Mouse (Mus musculus): ENCODE measurements around the gene Tnfaip8l3. TPM values are rescaled to one million over a fixed set of nuclear protein-coding genes. Genes with fewer than 3 reads are reported as not detected.
"Not testable (repeated sequence)": the region's sequence is repeated elsewhere in the genome, so short reads cannot be mapped to it uniquely, and the experiment has no call there.

The Tnfaip8l3 gene
- total RNA-seq, 2 experiments from 2014 or later, result 2.9 to 4.0 TPM

- intact Hi-C loops (cut with DNase I), result loop anchor here (10.0 kb wide), 1 partner anchor 342 kb away; no protein-coding TSS in a partner anchor
- not testable (repeated sequence) for DNase-seq
Observed at GRCm38 (mm10) chr9:53992567-53992966, 75.6 kb downstream of the Tnfaip8l3 start.

GRCm38 (mm10) chr9:53990921-53991320, 77.3 kb downstream of the Tnfaip8l3 start:
- DNase-seq, result peak; percentile 47
- intact Hi-C loops (cut with DNase I), result loop anchor here (2.0 to 10.0 kb wide), 2 partner anchors 122 to 344 kb away; no protein-coding TSS in a partner anchor

GRCm38 (mm10) chr9:53986972-53987371, 81.2 kb downstream of the Tnfaip8l3 start:
- intact Hi-C loops (cut with DNase I), result loop anchor here (2.0 kb wide), 1 partner anchor 96 kb away; no protein-coding TSS in a partner anchor
- DNase-seq, result peak; percentile 47

- DNase-seq, result peak; percentile 70
- intact Hi-C loops (cut with DNase I), result no loop called here
Observed at GRCm38 (mm10) chr9:53984868-53985267, 83.3 kb downstream of the Tnfaip8l3 start.

- intact Hi-C loops (cut with DNase I), result no loop called here
- peak; percentile 63 for DNase-seq
Observed at GRCm38 (mm10) chr9:53975122-53975518, 93.1 kb downstream of the Tnfaip8l3 start, which contains the start of gene Elmod1. Gene Elmod1 (minus strand): TSS chr9:53975301.

GRCm38 (mm10) chr9:53974328-53975121, 93.7 kb downstream of the Tnfaip8l3 start:
- intact Hi-C loops (cut with DNase I), result no loop called here
- DNase-seq, result no peak

GRCm38 (mm10) chr9:53973929-53974327, 94.3 kb downstream of the Tnfaip8l3 start:
- intact Hi-C loops (cut with DNase I), result no loop called here
- DNase-seq, result no peak

Other genes starting within 250 kb of the Tnfaip8l3 start
- not detected for gene Sln, start 218.2 kb downstream of the Tnfaip8l3 start, total RNA-seq (2021)
- gene Elmod1, start 93.1 kb downstream of the Tnfaip8l3 start, total RNA-seq (2021), result 100 to 1,000 TPM; 135 to 150 TPM
- under 1 TPM; 0.14 to 0.16 TPM for gene Cyp19a1, start 199.7 kb upstream of the Tnfaip8l3 start, total RNA-seq (2021)
- gene Gldn, start 218.1 kb upstream of the Tnfaip8l3 start, total RNA-seq (2021), result under 1 TPM; 0.42 to 0.46 TPM